Mouse (Mus musculus) kidney, postnatal 10 days (tissue): ENCODE results near the gene Ankrd11.
"Not testable (repeated sequence)": the region's sequence is repeated elsewhere in the genome, so short reads cannot be mapped to it uniquely, and the experiment has no call there.

Experiments
- DNase-seq: peaks from one replicate; pipeline ENCODE4 v3.0.0; 2021; ENCODE audit warnings: mixed read lengths

Ankrd11 gene

GRCm38 (mm10) chr8:123039376-123040109 lies 2.5 kb downstream of the Ankrd11 start:
- DNase-seq, result no peak

- DNase-seq, result no peak
Measured at GRCm38 (mm10) chr8:123038351-123038750, 3.7 kb downstream of the Ankrd11 start.

- no peak for DNase-seq
Measured at GRCm38 (mm10) chr8:123037487-123037886, 4.6 kb downstream of the Ankrd11 start.

GRCm38 (mm10) chr8:123036956-123037355 lies 5.1 kb downstream of the Ankrd11 start:
- DNase-seq, result no peak

GRCm38 (mm10) chr8:123034171-123034570 lies 7.9 kb downstream of the Ankrd11 start:
- DNase-seq, result peak; percentile 37

GRCm38 (mm10) chr8:123033431-123033830 lies 8.6 kb downstream of the Ankrd11 start:
- no peak for DNase-seq

GRCm38 (mm10) chr8:123032730-123033129 lies 9.3 kb downstream of the Ankrd11 start:
- DNase-seq, result no peak

- DNase-seq, result no peak
Measured at GRCm38 (mm10) chr8:123031321-123031978, 10.6 kb downstream of the Ankrd11 start.

- DNase-seq, result not testable (repeated sequence)
Measured at GRCm38 (mm10) chr8:123030091-123030490, 12.0 kb downstream of the Ankrd11 start.

GRCm38 (mm10) chr8:123027786-123028185 lies 14.3 kb downstream of the Ankrd11 start:
- DNase-seq, result no peak

GRCm38 (mm10) chr8:123025951-123026351 lies 16.1 kb downstream of the Ankrd11 start:
- no peak for DNase-seq

GRCm38 (mm10) chr8:123024226-123024625 lies 17.9 kb downstream of the Ankrd11 start:
- DNase-seq, result no peak

GRCm38 (mm10) chr8:123022727-123023126 lies 19.4 kb downstream of the Ankrd11 start:
- DNase-seq, result no peak

GRCm38 (mm10) chr8:123021259-123021658 lies 20.8 kb downstream of the Ankrd11 start:
- no peak for DNase-seq

- DNase-seq, result no peak
Measured at GRCm38 (mm10) chr8:123020859-123021258, 21.2 kb downstream of the Ankrd11 start.

GRCm38 (mm10) chr8:123020084-123020483 lies 22.0 kb downstream of the Ankrd11 start:
- no peak for DNase-seq

GRCm38 (mm10) chr8:123018484-123019164 lies 23.5 kb downstream of the Ankrd11 start:
- no peak for DNase-seq

- DNase-seq, result no peak
Measured at GRCm38 (mm10) chr8:123017143-123017542, 24.9 kb downstream of the Ankrd11 start.

GRCm38 (mm10) chr8:123015074-123015473 lies 27.0 kb downstream of the Ankrd11 start:
- no peak for DNase-seq

- DNase-seq, result no peak
Measured at GRCm38 (mm10) chr8:123014429-123014828, 27.6 kb downstream of the Ankrd11 start.

- DNase-seq, result no peak
Measured at GRCm38 (mm10) chr8:123011321-123011720, 30.8 kb downstream of the Ankrd11 start.

- no peak for DNase-seq
Measured at GRCm38 (mm10) chr8:123005805-123006204, 36.3 kb downstream of the Ankrd11 start.

- no peak for DNase-seq
Measured at GRCm38 (mm10) chr8:123005328-123005727, 36.7 kb downstream of the Ankrd11 start.
